21 mouse cellular contexts compared by ENCODE assay signal in the genomic region with DNA sequence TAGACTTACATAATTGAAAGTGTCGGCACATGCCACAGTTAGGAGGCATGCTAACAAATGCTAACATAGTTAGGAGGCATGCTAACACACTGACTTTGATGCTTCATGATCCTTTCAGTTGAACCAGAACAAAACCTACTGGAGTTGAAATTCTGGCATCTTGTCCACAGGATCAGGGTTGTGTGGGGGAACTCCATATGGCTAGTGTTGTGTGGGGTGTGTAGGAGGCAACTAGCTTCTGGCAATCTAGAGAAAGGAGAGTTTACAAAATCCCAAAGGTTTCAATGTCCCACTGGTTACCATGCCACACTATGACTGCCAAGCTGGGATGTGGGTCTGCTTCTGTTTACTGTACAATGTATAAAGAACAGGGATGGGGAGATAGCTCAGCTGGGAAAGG.
DNase-seq lines count a peak whose midpoint lies in the region; ATAC-seq lines count a peak whose summit lies in the region.
"Had no signal": no experiment of that assay in that cellular context is flagged by ENCODE, and none has a peak within 500 bp of the region (broad histone marks: within the 10 kb centered on the region; RNA-seq: fewer than 3 reads in every experiment).

No protein-coding gene starts in this region.

- H3K27ac ChIP-seq in midbrain, embryonic 16.5 days (ENCODE audit: low read length), result no peak overlapping the region
- H3K27ac ChIP-seq: hindbrain, embryonic 12.5 days; limb, embryonic 10.5 days had no signal

- H3K36me3 ChIP-seq in midbrain, embryonic 16.5 days (ENCODE audit: control insufficient read depth, insufficient read depth, low read length), result no peaks in the 10 kb centered on the region
- H3K36me3 ChIP-seq: hindbrain, embryonic 12.5 days; limb, embryonic 10.5 days had no signal

- DNase-seq in left cerebral cortex, adult 11 months (ENCODE audit: low spot score), result peak; percentile 25
- DNase-seq in left cerebral cortex, postnatal 4 days, result no peak
- peak; percentile 13 to 20 for DNase-seq in frontal cortex, postnatal 14 days (ENCODE audit: low spot score in 2 of 2)
- peak; percentile 85 for DNase-seq in layer of hippocampus, adult 9-11 months
- peak; percentile 45 to 93 for DNase-seq in left cerebral cortex, postnatal 25 days (ENCODE audit: low spot score in 2 of 2)
- no peak for DNase-seq in embryo, embryonic 10 days (ENCODE audit: low spot score)
- no peak for DNase-seq in ovary, adult 18-20 months (ENCODE audit: low spot score)
- DNase-seq: adrenal gland, postnatal 36 days; cerebellum, adult 2 months; cerebellum, postnatal 36 days; gastrocnemius, postnatal 25 days; kidney, adult 18-20 months; kidney, postnatal 10 days; liver, postnatal 0 days; lung, postnatal 10 days; midbrain, embryonic 14.5 days; thymus, postnatal 14 days had no signal

- no peak overlapping the region for H3K4me2 ChIP-seq in midbrain, embryonic 16.5 days (ENCODE audit: low read length)
- H3K4me2 ChIP-seq: hindbrain, embryonic 12.5 days had no signal

- H3K9ac ChIP-seq in midbrain, embryonic 16.5 days (ENCODE audit: low read depth, low read length), result no peak overlapping the region
- H3K9ac ChIP-seq: hindbrain, embryonic 12.5 days; liver, postnatal 0 days had no signal

- no peak overlapping the region for H3K4me3 ChIP-seq in midbrain, embryonic 16.5 days (ENCODE audit: low read depth, low read length)
- H3K4me3 ChIP-seq: hindbrain, embryonic 12.5 days; limb, embryonic 10.5 days had no signal

- WGBS in midbrain, embryonic 16.5 days, result 96% methylated on average over 1 of the region's 1 CpGs

- intact Hi-C loops in left cerebral cortex, postnatal 4 days (cut with DNase I), result no loop called here
- intact Hi-C loops in left cerebral cortex, postnatal 25 days (cut with DNase I), result loop anchor here (5.0 kb wide), 1 partner anchor 58 kb away; no protein-coding TSS in a partner anchor

- H3K4me1 ChIP-seq in midbrain, embryonic 16.5 days (ENCODE audit: control insufficient read depth, insufficient read depth, low read length), result no peaks in the 10 kb centered on the region
- H3K4me1 ChIP-seq: hindbrain, embryonic 12.5 days; limb, embryonic 10.5 days had no signal

- no peak for ATAC-seq in midbrain, embryonic 16.5 days
- ATAC-seq: liver, postnatal 0 days had no signal

- H3K9me3 ChIP-seq in midbrain, embryonic 16.5 days (replicated peaks; ENCODE audit: control insufficient read depth, low read length, poor library complexity, severe bottlenecking), result no peaks in the 10 kb centered on the region
- H3K9me3 ChIP-seq: hindbrain, embryonic 12.5 days; limb, embryonic 10.5 days had no signal

- no peaks in the 10 kb centered on the region for H3K27me3 ChIP-seq in midbrain, embryonic 16.5 days (ENCODE audit: control insufficient read depth, insufficient read depth, low read depth, low read length)
- H3K27me3 ChIP-seq: CH12.LX; hindbrain, embryonic 12.5 days had no signal

Comparison
In these comparisons a context has a peak if more than half of its experiments do, and no peak if none do; other contexts are left out.
1. DNase-seq: peak in left cerebral cortex, adult 11 months (single experiment), frontal cortex, postnatal 14 days (2 of 2), layer of hippocampus, adult 9-11 months (single experiment) and left cerebral cortex, postnatal 25 days (2 of 2); none in left cerebral cortex, postnatal 4 days (single experiment), embryo, embryonic 10 days (single experiment) and ovary, adult 18-20 months (single experiment).